Mouse (Mus musculus) ES-Bruce4 (cell line): ENCODE results near the gene Gm525. TPM values are rescaled to one million over a fixed set of nuclear protein-coding genes. Genes with fewer than 3 reads are reported as not detected.
A peak's percentile ranks its signal among the peaks of the same experiment; 100 is the strongest.
"Not testable (repeated sequence)": the region's sequence is repeated elsewhere in the genome, so short reads cannot be mapped to it uniquely, and the experiment has no call there.

ENCODE experiments used
- H3K27ac ChIP-seq: 2 replicates; pipeline ENCODE4 v1.5.1; 2012; ENCODE audit warnings: low read length, inconsistent platforms; ENCODE audit not compliant: insufficient read depth
- H3K27me3 ChIP-seq: 2 replicates; pipeline ENCODE4 v1.6.1; 2012; ENCODE audit warnings: mild to moderate bottlenecking, low read length, inconsistent platforms; ENCODE audit not compliant: control insufficient read depth, poor library complexity, insufficient read depth, severe bottlenecking
- H3K36me3 ChIP-seq: 2 replicates; pipeline ENCODE4 v1.6.1; 2012; ENCODE audit warnings: inconsistent platforms, mild to moderate bottlenecking, low read length, moderate library complexity; ENCODE audit not compliant: control insufficient read depth, poor library complexity, insufficient read depth, severe bottlenecking
- H3K4me1 ChIP-seq: one replicate; pipeline ENCODE4 v1.8.1; 2011; ENCODE audit warnings: low read length; ENCODE audit not compliant: control insufficient read depth, insufficient read depth
- H3K4me3 ChIP-seq: 2 replicates; pipeline ENCODE4 v1.5.1; 2011; ENCODE audit warnings: low read depth, mild to moderate bottlenecking, low read length
- H3K9ac ChIP-seq: 2 replicates; pipeline ENCODE4 v1.6.1; 2012; ENCODE audit warnings: low read depth, mild to moderate bottlenecking, inconsistent platforms; ENCODE audit not compliant: poor library complexity, severe bottlenecking
- H3K9me3 ChIP-seq: replicated peaks from 2 replicates; pipeline ENCODE4 v1.6.1; 2012; ENCODE audit warnings: mild to moderate bottlenecking, low read length, inconsistent platforms; ENCODE audit not compliant: control insufficient read depth, poor library complexity, insufficient read depth, severe bottlenecking
- CTCF ChIP-seq: IDR thresholded peaks from one replicate; pipeline ENCODE4 v1.8.1; 2011; ENCODE audit warnings: low read depth, low read length
- EP300 ChIP-seq: IDR thresholded peaks from 2 replicates; pipeline ENCODE4 v1.6.1; 2011; ENCODE audit warnings: low read depth, low read length; ENCODE audit not compliant: insufficient read depth
- POLR2A ChIP-seq: IDR thresholded peaks from one replicate; pipeline ENCODE4 v1.8.1; 2011; ENCODE audit warnings: low read length; ENCODE audit not compliant: insufficient read depth
- polyA plus RNA-seq: library from polyadenylated mRNA; stranded (reverse); fragments of >200 nt; gene quantifications from 2 replicates; pipeline ENCODE4 v1.2.4, GENCODE M21; 2011; ENCODE audit warnings: low read depth; ENCODE audit not compliant: missing spikeins, insufficient read depth, insufficient read length

The Gm525 gene
- polyA plus RNA-seq, 1 experiment, result not detected

GRCm38 (mm10) chr11:89084601-89085000 lies 11.0 kb downstream of the Gm525 start:
- no peaks in the 10 kb centered on the region for H3K4me1 ChIP-seq
- H3K36me3 ChIP-seq, result no peaks in the 10 kb centered on the region
- TF ChIP-seq EP300 (no peak), CTCF (no peak), POLR2A (no peak)
- no peak overlapping the region for H3K27ac ChIP-seq
- no peak overlapping the region for H3K9ac ChIP-seq
- H3K9me3 ChIP-seq, result no peaks in the 10 kb centered on the region
- H3K4me3 ChIP-seq, result no peak overlapping the region
- H3K27me3 ChIP-seq, result no peaks in the 10 kb centered on the region

GRCm38 (mm10) chr11:89086208-89086809 lies 12.7 kb downstream of the Gm525 start:
- H3K9me3 ChIP-seq, result no peaks in the 10 kb centered on the region
- no peak overlapping the region for H3K4me3 ChIP-seq
- no peaks in the 10 kb centered on the region for H3K36me3 ChIP-seq
- H3K9ac ChIP-seq, result no peak overlapping the region
- no peaks in the 10 kb centered on the region for H3K27me3 ChIP-seq
- H3K4me1 ChIP-seq, result no peaks in the 10 kb centered on the region
- TF ChIP-seq POLR2A (no peak), EP300 (no peak), CTCF (no peak)
- no peak overlapping the region for H3K27ac ChIP-seq

- Histone ChIP-seq H3K9me3 (no peaks in the 10 kb centered on the region), H3K4me1 (no peaks in the 10 kb centered on the region), H3K27me3 (no peaks in the 10 kb centered on the region), H3K36me3 (no peaks in the 10 kb centered on the region), H3K27ac (no peak overlapping the region), H3K9ac (no peak overlapping the region), H3K4me3 (no peak overlapping the region)
- no peak for TF ChIP-seq POLR2A
- TF ChIP-seq EP300, result no peak
- peak; percentile 53 for TF ChIP-seq CTCF
Observed at GRCm38 (mm10) chr11:89088754-89089153, 15.1 kb downstream of the Gm525 start.

- not testable (repeated sequence) for H3K4me3 ChIP-seq, H3K9ac ChIP-seq, H3K27ac ChIP-seq, H3K36me3 ChIP-seq, H3K9me3 ChIP-seq, H3K27me3 ChIP-seq, H3K4me1 ChIP-seq
Observed at GRCm38 (mm10) chr11:89090359-89090758, 16.7 kb downstream of the Gm525 start.

GRCm38 (mm10) chr11:89092714-89093113 lies 19.1 kb downstream of the Gm525 start:
- no peaks in the 10 kb centered on the region for H3K9me3 ChIP-seq
- H3K36me3 ChIP-seq, result no peaks in the 10 kb centered on the region
- no peaks in the 10 kb centered on the region for H3K4me1 ChIP-seq
- TF ChIP-seq POLR2A (no peak), CTCF (no peak), EP300 (no peak)
- H3K27ac ChIP-seq, result no peak overlapping the region
- no peak overlapping the region for H3K4me3 ChIP-seq
- H3K9ac ChIP-seq, result no peak overlapping the region
- no peaks in the 10 kb centered on the region for H3K27me3 ChIP-seq

DNA sequence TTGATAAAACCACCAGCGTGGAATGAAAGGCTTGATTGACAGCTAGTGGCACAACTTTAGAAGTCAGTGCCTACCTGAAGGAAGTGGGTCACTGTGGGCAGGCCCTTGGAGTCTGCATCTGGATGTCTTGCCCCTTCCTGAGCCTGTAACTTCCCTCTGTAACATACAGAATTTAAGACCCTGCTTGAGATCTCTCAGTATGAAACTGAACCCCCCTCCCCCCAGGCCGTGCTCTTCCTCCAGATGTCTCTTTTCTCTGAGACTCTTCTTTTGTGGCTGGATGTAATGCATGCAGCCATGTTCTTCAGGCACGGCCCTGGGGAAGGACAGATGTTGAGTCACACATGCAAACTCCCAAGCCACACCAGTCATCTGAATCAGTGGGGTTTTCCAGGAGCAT lies 21.7 kb downstream of the Gm525 start:
- Histone ChIP-seq H3K9ac (no peak overlapping the region), H3K4me1 (no peaks in the 10 kb centered on the region), H3K4me3 (no peak overlapping the region), H3K27ac (no peak overlapping the region), H3K27me3 (no peaks in the 10 kb centered on the region), H3K36me3 (no peaks in the 10 kb centered on the region), H3K9me3 (no peaks in the 10 kb centered on the region)
- no peak for TF ChIP-seq POLR2A
- TF ChIP-seq EP300, result no peak
- no peak for TF ChIP-seq CTCF

GRCm38 (mm10) chr11:89097292-89097691 lies 23.7 kb downstream of the Gm525 start:
- H3K36me3 ChIP-seq, H3K27me3 ChIP-seq, H3K9me3 ChIP-seq, H3K4me1 ChIP-seq, H3K4me3 ChIP-seq, H3K27ac ChIP-seq, H3K9ac ChIP-seq: not testable (repeated sequence)
